Mouse (Mus musculus) forebrain, embryonic 11.5 days (tissue): ENCODE measurements at regions not wholly inside any gene's neighbourhood (a gene's known extent, or its start where the extent isn't known, plus 50 kb on each side); places are given as distances from the start of the nearest gene placed in this dataset.

Experiments
- ATAC-seq: fragments of 200-750 bp; cut with Nextera tagmentation; replicated peaks from 2 replicates; pipeline ENCODE4 v1.8.0; 2017; ENCODE audit warnings: moderate TSS enrichment; ENCODE audit not compliant: low FRiP score
- DNase-seq: peaks from one replicate; pipeline ENCODE4 v3.0.0-alpha.2; 2017; ENCODE audit warnings: low spot score
- H3K27ac ChIP-seq: fragments of 300-500 bp; sonication (generic); 2 replicates; pipeline ENCODE4 v1.5.1; 2014; ENCODE audit warnings: low read depth, low read length
- H3K27me3 ChIP-seq: fragments of 300-500 bp; sonication (generic); 2 replicates; pipeline ENCODE4 v1.6.1; 2014; ENCODE audit warnings: mild to moderate bottlenecking, low read length, mixed read lengths; ENCODE audit not compliant: control insufficient read depth, insufficient read depth
- H3K36me3 ChIP-seq: fragments of 300-500 bp; sonication (generic); 2 replicates; pipeline ENCODE4 v1.6.1; 2014; ENCODE audit warnings: mild to moderate bottlenecking, low read length, moderate library complexity, mixed read lengths; ENCODE audit not compliant: control insufficient read depth, insufficient read depth
- H3K4me1 ChIP-seq: fragments of 300-500 bp; sonication (generic); replicated peaks from 2 replicates; pipeline ENCODE4 v1.6.1; 2014; ENCODE audit warnings: low read length, mixed read lengths; ENCODE audit not compliant: control insufficient read depth, insufficient read depth
- H3K4me2 ChIP-seq: fragments of 300-500 bp; sonication (generic); 2 replicates; pipeline ENCODE4 v1.6.1; 2014; ENCODE audit warnings: low read depth, mild to moderate bottlenecking, low read length, moderate library complexity, mixed read lengths; ENCODE audit not compliant: severe bottlenecking
- H3K4me3 ChIP-seq: fragments of 300-500 bp; sonication (generic); 2 replicates; pipeline ENCODE4 v1.5.1; 2014; ENCODE audit warnings: low read depth, low read length
- H3K9ac ChIP-seq: fragments of 300-500 bp; sonication (generic); 2 replicates; pipeline ENCODE4 v1.6.1; 2014; ENCODE audit warnings: low read length
- H3K9me3 ChIP-seq: fragments of 300-500 bp; sonication (generic); 2 replicates; pipeline ENCODE4 v1.6.1; 2016; ENCODE audit warnings: low read length, mixed read lengths; ENCODE audit not compliant: control insufficient read depth
- WGBS: fragments of 180-500 bp; shearing (Covaris S2); extraction: QIAGEN DNeasy Blood & Tissue Kit; methylation state at CpG from one replicate; pipeline ENCODE4 v1.1.7; 2014; 5-methylcytosine and 5-hydroxymethylcytosine counted together

GRCm38 (mm10) chr9:67129095-67129494 is 79.9 kb upstream of the Tpm1 start:
- no peaks in the 10 kb centered on the region for H3K36me3 ChIP-seq
- no peak for DNase-seq
- H3K4me3 ChIP-seq = no peak overlapping the region
- ATAC-seq = no peak
- no peaks in the 10 kb centered on the region for H3K4me1 ChIP-seq
- WGBS = 87% methylated on average over 3 of the region's 3 CpGs
- no peak overlapping the region for H3K9ac ChIP-seq
- no peak overlapping the region for H3K4me2 ChIP-seq
- no peaks in the 10 kb centered on the region for H3K27me3 ChIP-seq
- no peak overlapping the region for H3K27ac ChIP-seq
- no peaks in the 10 kb centered on the region for H3K9me3 ChIP-seq

DNA sequence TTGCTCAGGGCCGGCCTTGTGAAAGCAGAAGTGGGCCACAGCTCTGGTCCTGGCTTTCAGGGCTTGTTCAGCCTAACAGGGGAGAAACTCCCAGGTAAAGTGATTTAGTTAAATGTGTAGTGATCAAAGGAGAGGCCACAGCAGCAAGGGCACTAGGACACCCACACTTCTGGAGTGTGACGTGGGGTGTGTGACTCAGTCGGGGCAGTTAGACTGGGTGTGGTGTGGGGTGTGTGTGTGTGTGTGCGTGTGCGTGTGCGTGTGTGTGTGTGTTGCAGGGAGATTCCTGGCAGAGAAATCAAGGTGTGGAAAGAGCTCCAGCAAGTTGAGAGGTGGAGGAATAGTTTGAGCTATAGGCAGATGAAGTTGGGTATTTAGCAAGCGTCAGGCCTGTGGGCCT is 72.5 kb upstream of the Tpm1 start:
- Histone ChIP-seq H3K9me3 (no peaks in the 10 kb centered on the region), H3K27ac (no peak overlapping the region), H3K4me3 (no peak overlapping the region), H3K36me3 (no peaks in the 10 kb centered on the region), H3K4me1 (no peaks in the 10 kb centered on the region), H3K27me3 (no peaks in the 10 kb centered on the region), H3K9ac (no peak overlapping the region), H3K4me2 (no peak overlapping the region)
- WGBS = 92% methylated on average over 7 of the region's 7 CpGs
- no peak for DNase-seq
- ATAC-seq = no peak

- ATAC-seq = no peak
- Histone ChIP-seq H3K4me2 (no peak overlapping the region), H3K9ac (no peak overlapping the region), H3K4me3 (no peak overlapping the region), H3K27me3 (no peaks in the 10 kb centered on the region), H3K4me1 (no peaks in the 10 kb centered on the region), H3K9me3 (no peaks in the 10 kb centered on the region), H3K36me3 (no peaks in the 10 kb centered on the region), H3K27ac (no peak overlapping the region)
- DNase-seq = no peak
- 83% methylated on average over 6 of the region's 6 CpGs for WGBS
Observed at GRCm38 (mm10) chr9:67118880-67119644, 69.9 kb upstream of the Tpm1 start.

GRCm38 (mm10) chr9:67118429-67118828 is 69.2 kb upstream of the Tpm1 start:
- Histone ChIP-seq H3K4me3 (no peak overlapping the region), H3K9ac (no peak overlapping the region), H3K36me3 (no peaks in the 10 kb centered on the region), H3K27ac (no peak overlapping the region), H3K27me3 (no peaks in the 10 kb centered on the region), H3K9me3 (no peaks in the 10 kb centered on the region), H3K4me1 (no peaks in the 10 kb centered on the region), H3K4me2 (no peak overlapping the region)
- no peak for DNase-seq
- WGBS = 100% methylated on average over 1 of the region's 1 CpGs
- ATAC-seq = no peak

GRCm38 (mm10) chr9:67117639-67118038 is 68.4 kb upstream of the Tpm1 start:
- Histone ChIP-seq H3K9ac (no peak overlapping the region), H3K27ac (no peak overlapping the region), H3K9me3 (no peaks in the 10 kb centered on the region), H3K4me3 (no peak overlapping the region), H3K4me2 (no peak overlapping the region), H3K36me3 (no peaks in the 10 kb centered on the region), H3K27me3 (no peaks in the 10 kb centered on the region), H3K4me1 (peaks cover 1% of the 10 kb centered on the region; the same call in 1 of the 2 replicates)
- WGBS = 88% methylated on average over 5 of the region's 5 CpGs
- DNase-seq (no peak), ATAC-seq (no peak)

DNA sequence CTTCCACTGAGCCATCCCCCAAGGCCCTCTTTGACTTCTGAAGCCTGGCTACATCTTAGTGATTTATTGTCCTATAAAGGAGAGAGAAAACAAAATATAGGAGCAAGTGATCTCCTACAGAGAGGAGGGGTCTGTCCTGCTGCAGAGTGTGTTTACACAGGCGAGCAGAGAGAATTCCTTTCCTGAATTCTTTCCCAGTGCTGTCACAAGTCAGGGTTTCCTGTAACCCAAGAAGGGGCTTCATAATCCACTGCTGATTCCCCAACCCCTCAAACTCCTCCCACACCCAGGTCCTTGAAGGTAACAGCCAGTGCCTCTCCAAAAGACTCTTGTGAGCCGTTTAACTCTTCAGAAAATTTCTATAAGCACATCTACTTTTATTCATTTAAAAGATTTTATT is 66.8 kb upstream of the Tpm1 start:
- Histone ChIP-seq H3K27ac (no peak overlapping the region), H3K9me3 (no peaks in the 10 kb centered on the region), H3K4me2 (no peak overlapping the region), H3K4me3 (no peak overlapping the region), H3K4me1 (peaks cover 2% of the 10 kb centered on the region; the same call in 1 of the 2 replicates), H3K36me3 (no peaks in the 10 kb centered on the region), H3K27me3 (no peaks in the 10 kb centered on the region), H3K9ac (no peak overlapping the region)
- DNase-seq = no peak
- ATAC-seq = no peak
- 45% methylated on average over 2 of the region's 2 CpGs for WGBS

- DNase-seq (no peak), ATAC-seq (no peak)
- peaks cover 2% of the 10 kb centered on the region; the same call in 1 of the 2 replicates for H3K4me1 ChIP-seq
- H3K27ac ChIP-seq = no peak overlapping the region
- no peak overlapping the region for H3K4me3 ChIP-seq
- WGBS = 77% methylated on average over 5 of the region's 5 CpGs
- no peak overlapping the region for H3K4me2 ChIP-seq
- H3K9me3 ChIP-seq = no peaks in the 10 kb centered on the region
- H3K27me3 ChIP-seq = no peaks in the 10 kb centered on the region
- H3K9ac ChIP-seq = no peak overlapping the region
- no peaks in the 10 kb centered on the region for H3K36me3 ChIP-seq
Observed at GRCm38 (mm10) chr9:67114099-67114498, 64.9 kb upstream of the Tpm1 start.

GRCm38 (mm10) chr9:67111836-67112584 is 62.8 kb upstream of the Tpm1 start:
- ATAC-seq (no peak), DNase-seq (no peak)
- WGBS = 82% methylated on average over 4 of the region's 4 CpGs

More at GRCm38 (mm10) chr9:67111836-67112584, 62.8 kb upstream of the Tpm1 start:
- Histone ChIP-seq H3K27ac (no peak overlapping the region), H3K9ac (no peak overlapping the region), H3K27me3 (no peaks in the 10 kb centered on the region), H3K4me1 (peaks cover 2% of the 10 kb centered on the region; the same call in 1 of the 2 replicates), H3K4me3 (no peak overlapping the region), H3K9me3 (no peaks in the 10 kb centered on the region), H3K36me3 (no peaks in the 10 kb centered on the region), H3K4me2 (no peak overlapping the region)
